Mouse (Mus musculus): ENCODE data around the gene Olfr547. TPM values are rescaled to one million over a fixed set of nuclear protein-coding genes. Genes with fewer than 3 reads are reported as not detected.
A peak's percentile ranks its signal among the peaks of the same experiment; 100 is the strongest.
"Not testable (repeated sequence)": the region's sequence is repeated elsewhere in the genome, so short reads cannot be mapped to it uniquely, and the experiment has no call there.

The Olfr547 gene
- not detected in 2 replicates for polyA plus RNA-seq (2015; fragmentation: Nextera tagmentation; extraction: Ambion mirVana)

DNA sequence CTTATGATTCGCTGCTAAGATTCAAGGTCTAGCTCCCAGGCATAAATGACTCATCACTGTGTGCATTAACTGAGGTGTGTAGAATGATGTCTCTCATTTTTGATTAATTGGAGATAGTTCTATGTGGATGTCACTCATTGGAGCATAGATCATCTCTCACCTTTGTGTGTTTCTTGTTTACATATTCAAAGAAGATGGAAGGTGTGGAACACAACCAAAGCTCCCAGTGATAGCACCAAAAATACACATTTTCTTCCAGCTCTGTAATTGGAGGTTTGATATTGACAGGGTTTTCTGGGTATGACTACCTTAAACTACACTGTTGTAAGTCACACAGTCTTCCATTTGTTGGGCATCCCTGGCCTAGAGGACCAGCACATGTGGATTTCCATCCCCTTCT, at the start of gene Olfr547:
Gene Olfr547 (plus strand): TSS at position 301 of the 400 bp plus-strand sequence.
- H3K27me3 ChIP-seq, result no peaks in the 10 kb centered on the region
- WGBS, result 85% methylated on average over 1 of the region's 1 CpGs
- no peak within 1 kb of the TSS for H3K4me2 ChIP-seq
- H3K36me3 ChIP-seq, result no peaks in the 10 kb centered on the region
- no peaks in the 10 kb centered on the region for H3K9me3 ChIP-seq
- ATAC-seq (ENCODE audit: borderline replicate concordance, extremely low read depth, low FRiP score, low TSS enrichment), result no peak
- H3K4me3 ChIP-seq, result no peak within 1 kb of the TSS
- H3K4me1 ChIP-seq, result no peaks in the 10 kb centered on the region
- no peak within 1 kb of the TSS for H3K9ac ChIP-seq
- H3K27ac ChIP-seq, result no peak within 1 kb of the TSS

DNA sequence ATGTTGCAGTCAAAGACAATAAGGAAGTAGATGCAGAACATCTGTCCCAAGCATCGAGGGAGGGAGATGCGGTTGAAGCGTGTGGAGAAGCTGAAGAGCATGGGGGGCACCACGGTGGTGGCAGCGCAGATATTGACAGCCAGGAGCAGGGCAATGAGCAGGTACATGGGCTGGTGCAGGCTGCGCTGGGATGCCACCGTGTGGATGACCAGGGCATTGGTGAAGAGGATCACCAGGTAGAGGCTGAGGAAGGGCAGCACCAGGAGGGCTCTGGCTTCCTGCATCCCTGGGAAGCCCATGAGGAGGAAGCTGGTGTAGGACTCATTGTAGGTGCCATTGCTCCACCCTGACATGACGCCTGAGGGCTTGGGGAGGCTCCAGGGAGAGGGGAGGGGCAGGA, 49.8 kb upstream of the Olfr547 start:
- not testable (repeated sequence) for H3K4me3 ChIP-seq; H3K4me2 ChIP-seq; H3K9ac ChIP-seq; H3K36me3 ChIP-seq; H3K27ac ChIP-seq; H3K9me3 ChIP-seq; H3K27me3 ChIP-seq; ATAC-seq (ENCODE audit: borderline replicate concordance, extremely low read depth, low FRiP score, low TSS enrichment)
- peaks cover 18% of the 10 kb centered on the region for H3K4me1 ChIP-seq
- 55% methylated on average over 8 of the region's 8 CpGs for WGBS

DNA sequence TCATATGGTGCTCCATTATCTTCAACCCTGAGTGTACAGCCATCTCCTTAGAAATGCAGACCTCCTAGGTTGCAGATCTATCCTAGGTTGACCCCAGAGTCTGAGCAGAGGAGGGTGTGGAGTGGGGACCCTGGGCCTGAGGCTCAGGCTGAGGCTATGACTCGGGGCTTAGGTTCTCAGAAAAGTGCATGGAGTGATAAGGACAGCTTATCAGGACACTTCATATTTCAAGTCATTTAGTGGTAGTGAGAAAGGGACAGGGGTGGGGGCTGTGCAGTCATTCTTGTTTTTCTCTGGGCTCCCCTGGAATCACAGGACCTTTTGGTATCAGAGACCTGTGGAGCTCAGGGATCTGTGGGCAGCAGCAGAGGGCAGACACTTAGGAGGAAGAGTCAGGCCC, 48.4 kb upstream of the Olfr547 start:
- ATAC-seq (ENCODE audit: borderline replicate concordance, extremely low read depth, low FRiP score, low TSS enrichment), result no peak
- H3K27me3 ChIP-seq, result no peaks in the 10 kb centered on the region
- WGBS, result 14% methylated on average over 1 of the region's 1 CpGs
- H3K4me2 ChIP-seq, result no peak overlapping the region
- H3K4me3 ChIP-seq, result no peak overlapping the region
- no peaks in the 10 kb centered on the region for H3K9me3 ChIP-seq
- no peaks in the 10 kb centered on the region for H3K36me3 ChIP-seq
- H3K27ac ChIP-seq, result no peak overlapping the region
- no peak overlapping the region for H3K9ac ChIP-seq
- H3K4me1 ChIP-seq, result peaks cover 5% of the 10 kb centered on the region; the same call in 1 of the 2 replicates

DNA sequence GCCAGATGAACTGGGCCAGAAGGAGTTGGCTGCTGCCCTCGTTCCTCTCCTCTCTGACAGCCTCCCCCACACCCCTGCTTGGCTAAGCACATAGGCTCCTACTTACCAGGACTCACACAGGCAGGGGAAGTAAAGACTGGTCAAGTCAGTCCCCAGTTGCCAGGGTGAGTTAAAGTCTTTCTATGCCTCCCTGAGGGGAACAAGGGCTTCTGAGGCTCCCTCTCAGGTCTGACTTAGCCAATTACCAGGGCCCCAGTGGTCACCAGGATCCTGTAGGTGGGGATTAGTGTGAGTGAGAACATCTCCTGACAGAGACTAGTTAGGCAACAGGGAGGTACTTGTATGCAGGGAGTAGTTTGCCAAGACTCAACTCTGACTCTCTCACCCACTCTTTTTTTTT, 46.4 kb upstream of the Olfr547 start, which contains the start of gene Olfr544:
Gene Olfr544 (minus strand): TSS at position 153 of the 400 bp plus-strand sequence.
- H3K27ac ChIP-seq, result no peak within 1 kb of the TSS
- no peaks in the 10 kb centered on the region for H3K27me3 ChIP-seq
- H3K9me3 ChIP-seq, result no peaks in the 10 kb centered on the region
- H3K4me1 ChIP-seq, result no peaks in the 10 kb centered on the region
- H3K4me2 ChIP-seq, result no peak within 1 kb of the TSS
- WGBS, result 37% methylated on average over 1 of the region's 1 CpGs
- no peaks in the 10 kb centered on the region for H3K36me3 ChIP-seq
- H3K9ac ChIP-seq, result no peak within 1 kb of the TSS
- H3K4me3 ChIP-seq, result no peak within 1 kb of the TSS
- no peak for ATAC-seq (ENCODE audit: borderline replicate concordance, extremely low read depth, low FRiP score, low TSS enrichment)

DNA sequence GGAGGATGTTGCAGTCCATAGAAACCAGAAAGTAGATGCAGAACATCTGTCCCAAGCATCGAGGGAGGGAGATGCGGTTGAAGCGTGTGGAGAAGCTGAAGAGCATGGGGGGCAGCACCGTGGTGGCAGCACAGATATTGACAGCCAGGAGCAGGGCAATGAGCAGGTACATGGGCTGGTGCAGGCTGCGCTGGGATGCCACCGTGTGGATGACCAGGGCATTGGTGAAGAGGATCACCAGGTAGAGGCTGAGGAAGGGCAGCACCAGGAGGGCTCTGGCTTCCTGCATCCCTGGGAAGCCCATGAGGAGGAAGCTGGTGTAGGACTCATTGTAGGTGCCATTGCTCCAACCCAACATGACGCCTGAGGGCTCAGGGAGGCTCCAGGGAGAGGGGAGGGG, 40.1 kb upstream of the Olfr547 start:
- H3K4me3 ChIP-seq; H3K9ac ChIP-seq; H3K4me2 ChIP-seq; H3K9me3 ChIP-seq; ATAC-seq (ENCODE audit: borderline replicate concordance, extremely low read depth, low FRiP score, low TSS enrichment); H3K27ac ChIP-seq; H3K27me3 ChIP-seq; H3K36me3 ChIP-seq; H3K4me1 ChIP-seq: not testable (repeated sequence)
- WGBS, result 42% methylated on average over 7 of the region's 7 CpGs

DNA sequence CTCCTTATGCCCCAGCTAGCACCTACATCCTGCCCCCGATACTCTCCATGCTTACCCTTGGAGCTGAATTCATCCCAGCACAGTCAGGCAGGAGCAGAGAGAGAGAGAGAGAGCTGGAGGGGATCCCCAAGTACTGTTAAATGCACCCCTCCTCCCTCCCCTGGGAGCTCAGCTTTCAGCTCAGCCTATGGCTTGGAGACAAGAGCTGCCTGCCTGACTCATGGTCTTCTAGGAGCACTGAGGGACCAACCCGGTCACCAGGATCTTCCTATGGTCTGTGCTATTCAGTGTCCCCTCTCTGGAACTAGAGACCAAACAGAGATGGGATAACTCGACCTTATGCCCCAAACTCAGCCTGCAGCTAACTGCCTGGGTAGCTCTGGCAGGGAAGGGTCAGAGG, 35.1 kb upstream of the Olfr547 start, which contains the start of gene Olfr545:
Gene Olfr545 (minus strand): TSS at position 101 of the 400 bp plus-strand sequence.
- no peaks in the 10 kb centered on the region for H3K9me3 ChIP-seq
- no peaks in the 10 kb centered on the region for H3K4me1 ChIP-seq
- H3K27ac ChIP-seq, result no peak within 1 kb of the TSS
- WGBS, result 65% methylated on average over 3 of the region's 3 CpGs
- no peak within 1 kb of the TSS for H3K4me2 ChIP-seq
- no peaks in the 10 kb centered on the region for H3K27me3 ChIP-seq
- no peak for ATAC-seq (ENCODE audit: borderline replicate concordance, extremely low read depth, low FRiP score, low TSS enrichment)
- no peak within 1 kb of the TSS for H3K4me3 ChIP-seq
- no peaks in the 10 kb centered on the region for H3K36me3 ChIP-seq
- H3K9ac ChIP-seq, result no peak within 1 kb of the TSS

DNA sequence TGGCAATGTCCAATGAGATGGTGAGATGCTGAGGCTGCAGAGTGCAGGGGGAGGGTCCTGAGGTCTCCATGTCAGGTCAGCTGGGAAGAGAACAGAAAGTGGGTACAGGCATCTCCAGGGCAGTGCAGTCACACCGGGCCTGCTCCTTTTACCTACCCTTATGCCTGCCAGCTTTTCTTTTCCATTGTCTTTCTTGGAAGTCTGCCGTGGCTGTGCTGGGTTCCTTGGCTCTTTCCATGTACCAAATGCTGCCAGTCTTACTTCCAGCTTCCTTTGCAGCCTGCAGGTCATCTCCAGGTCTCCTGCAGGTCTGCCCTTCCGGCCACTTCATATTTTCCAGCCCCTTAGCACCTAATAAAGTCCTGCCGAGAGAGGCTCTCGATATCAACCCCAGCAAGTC, 32.6 kb upstream of the Olfr547 start:
- 54% methylated on average over 5 of the region's 5 CpGs for WGBS
- Histone ChIP-seq H3K27me3 (no peaks in the 10 kb centered on the region), H3K36me3 (no peaks in the 10 kb centered on the region), H3K4me3 (no peak overlapping the region), H3K4me2 (no peak overlapping the region), H3K9me3 (no peaks in the 10 kb centered on the region), H3K4me1 (no peaks in the 10 kb centered on the region), H3K27ac (no peak overlapping the region), H3K9ac (no peak overlapping the region)
- ATAC-seq (ENCODE audit: borderline replicate concordance, extremely low read depth, low FRiP score, low TSS enrichment), result no peak

DNA sequence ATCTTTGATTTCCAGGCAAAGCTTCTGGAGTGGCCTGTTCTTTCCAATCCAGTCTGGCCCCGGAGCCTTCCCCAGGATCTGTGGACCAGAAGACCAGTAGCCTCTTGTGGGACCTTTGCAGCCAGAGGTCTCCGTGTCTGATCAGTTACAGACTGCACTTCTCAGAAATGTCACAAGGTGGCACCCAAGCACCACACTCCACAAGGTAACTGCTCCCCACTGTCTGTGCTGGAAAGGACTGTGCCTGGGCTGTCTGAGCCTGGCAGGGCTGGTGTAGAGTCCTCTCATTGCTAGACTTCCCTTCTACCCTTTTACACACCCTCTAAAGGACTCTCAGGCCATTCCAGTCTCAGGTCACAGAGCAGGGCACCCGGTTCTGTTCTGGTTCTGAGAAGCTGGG, 27.7 kb upstream of the Olfr547 start:
- H3K4me3 ChIP-seq, result no peak overlapping the region
- H3K36me3 ChIP-seq, result no peaks in the 10 kb centered on the region
- WGBS, result 47% methylated on average over 3 of the region's 3 CpGs
- no peaks in the 10 kb centered on the region for H3K4me1 ChIP-seq
- H3K4me2 ChIP-seq, result no peak overlapping the region
- peaks cover 3% of the 10 kb centered on the region; the same call in 1 of the 2 replicates for H3K27me3 ChIP-seq
- no peak overlapping the region for H3K27ac ChIP-seq
- H3K9ac ChIP-seq, result no peak overlapping the region
- ATAC-seq (ENCODE audit: borderline replicate concordance, extremely low read depth, low FRiP score, low TSS enrichment), result peak; percentile 55; the same call in 1 of the 2 replicates
- H3K9me3 ChIP-seq, result no peaks in the 10 kb centered on the region

DNA sequence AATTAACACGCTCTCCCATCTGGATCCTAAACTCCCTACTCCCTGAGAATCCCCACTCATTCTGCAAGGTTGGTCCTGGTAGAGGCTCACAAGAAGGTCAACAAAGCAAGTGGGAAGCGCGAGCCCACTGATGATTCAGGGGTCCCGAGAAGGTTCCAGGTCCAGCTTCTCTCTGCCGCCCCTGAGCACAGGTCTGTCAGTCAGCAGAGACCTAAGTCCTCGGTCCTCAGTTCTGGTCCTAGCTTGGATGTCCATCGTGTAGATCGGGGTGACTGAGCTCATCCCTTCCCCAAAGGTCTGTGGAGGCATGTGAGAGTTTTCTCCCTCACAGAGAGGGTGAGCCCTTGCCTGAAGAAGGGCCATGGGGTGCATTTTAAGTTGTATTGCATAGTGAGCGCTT, 26.5 kb upstream of the Olfr547 start:
- H3K9me3 ChIP-seq, result no peaks in the 10 kb centered on the region
- 86% methylated on average over 9 of the region's 9 CpGs for WGBS
- no peak for ATAC-seq (ENCODE audit: borderline replicate concordance, extremely low read depth, low FRiP score, low TSS enrichment)
- no peak overlapping the region for H3K27ac ChIP-seq
- H3K4me3 ChIP-seq, result no peak overlapping the region
- H3K36me3 ChIP-seq, result no peaks in the 10 kb centered on the region
- no peak overlapping the region for H3K9ac ChIP-seq
- peaks cover 10% of the 10 kb centered on the region; the same call in 1 of the 2 replicates for H3K27me3 ChIP-seq
- H3K4me2 ChIP-seq, result no peak overlapping the region
- 0 out of 2 replicates have a peak, but pooled peaks cover 3% of the 10 kb centered on the region for H3K4me1 ChIP-seq

DNA sequence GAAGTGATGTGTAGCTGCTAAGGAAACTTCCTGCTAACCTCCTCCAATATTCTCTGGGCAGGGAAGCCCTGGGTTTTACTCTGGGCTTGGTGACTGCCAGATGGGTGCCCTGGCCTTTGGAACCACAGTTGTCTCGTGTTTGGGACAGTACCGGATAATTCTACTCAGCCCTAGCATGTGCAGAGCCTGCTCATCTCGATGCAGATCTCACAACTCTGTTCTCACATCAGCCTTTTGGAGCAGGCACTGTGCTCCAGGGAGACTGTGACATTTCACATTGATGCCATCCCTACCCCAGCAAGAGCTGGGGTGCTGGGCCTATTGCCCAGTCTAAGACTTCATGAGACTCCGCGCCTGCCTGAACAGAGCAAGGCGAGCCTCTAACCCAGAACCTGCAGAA, 25.9 kb upstream of the Olfr547 start:
- no peak for ATAC-seq (ENCODE audit: borderline replicate concordance, extremely low read depth, low FRiP score, low TSS enrichment)
- H3K9ac ChIP-seq, result no peak overlapping the region
- H3K27ac ChIP-seq, result no peak overlapping the region
- 0 out of 2 replicates have a peak, but pooled peaks cover 3% of the 10 kb centered on the region for H3K4me1 ChIP-seq
- H3K27me3 ChIP-seq, result peaks cover 11% of the 10 kb centered on the region; the same call in 1 of the 2 replicates
- WGBS, result 85% methylated on average over 6 of the region's 6 CpGs
- no peak overlapping the region for H3K4me2 ChIP-seq
- no peak overlapping the region for H3K4me3 ChIP-seq
- H3K36me3 ChIP-seq, result no peaks in the 10 kb centered on the region
- H3K9me3 ChIP-seq, result no peaks in the 10 kb centered on the region

DNA sequence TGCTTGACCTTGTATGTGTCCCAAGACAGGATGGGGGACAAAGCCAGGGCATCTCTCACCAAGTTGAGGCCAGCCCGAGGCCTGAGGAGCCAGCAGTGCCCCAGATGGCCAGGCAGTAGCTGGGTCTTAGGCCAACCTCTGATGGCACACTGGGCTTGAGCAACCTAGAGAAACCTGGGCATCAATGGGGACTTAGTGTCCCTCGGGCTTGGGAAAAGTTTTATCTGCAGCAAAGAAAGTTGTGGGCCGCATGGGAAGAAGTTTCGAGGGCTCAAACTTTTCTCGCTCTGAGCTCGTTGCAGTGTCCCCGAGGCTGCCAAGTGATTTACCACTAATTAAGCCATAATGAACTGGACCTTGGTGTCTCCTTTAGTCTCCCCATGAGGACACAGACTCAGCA, 24.8 kb upstream of the Olfr547 start:
- H3K27ac ChIP-seq, result no peak overlapping the region
- no peak overlapping the region for H3K9ac ChIP-seq
- H3K4me3 ChIP-seq, result no peak overlapping the region
- no peak overlapping the region for H3K4me2 ChIP-seq
- H3K27me3 ChIP-seq, result peaks cover 19% of the 10 kb centered on the region; the same call in 1 of the 2 replicates
- 0 out of 2 replicates have a peak, but pooled peaks cover 3% of the 10 kb centered on the region for H3K4me1 ChIP-seq
- ATAC-seq (ENCODE audit: borderline replicate concordance, extremely low read depth, low FRiP score, low TSS enrichment), result no peak
- H3K36me3 ChIP-seq, result no peaks in the 10 kb centered on the region
- H3K9me3 ChIP-seq, result no peaks in the 10 kb centered on the region
- 81% methylated on average over 7 of the region's 7 CpGs for WGBS

DNA sequence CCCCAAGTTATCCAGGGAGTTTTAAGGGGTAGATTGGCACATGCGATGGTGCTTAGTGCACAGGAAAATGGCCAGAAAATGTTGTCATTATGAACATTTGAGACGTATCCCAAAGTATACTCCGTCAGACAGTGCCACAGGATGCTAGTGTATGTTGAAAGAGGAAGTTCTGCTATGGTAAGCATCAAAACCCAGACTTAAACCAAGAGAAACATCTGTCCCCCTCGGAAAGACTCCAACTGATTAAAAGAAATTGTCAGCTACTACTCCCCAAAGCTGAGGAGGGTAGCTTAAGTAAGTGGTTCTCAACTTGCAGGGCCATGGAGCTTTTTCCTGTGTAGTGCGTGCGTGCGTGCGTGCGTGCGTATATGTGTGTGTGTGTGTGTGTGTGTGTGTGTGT, 22.6 kb upstream of the Olfr547 start:
- 0 out of 2 replicates have a peak, but pooled peaks cover 7% of the 10 kb centered on the region for H3K4me1 ChIP-seq
- H3K4me2 ChIP-seq, result no peak overlapping the region
- WGBS, result 87% methylated on average over 10 of the region's 10 CpGs
- H3K27ac ChIP-seq, result no peak overlapping the region
- no peak overlapping the region for H3K9ac ChIP-seq
- no peaks in the 10 kb centered on the region for H3K9me3 ChIP-seq
- no peaks in the 10 kb centered on the region for H3K36me3 ChIP-seq
- no peak overlapping the region for H3K4me3 ChIP-seq
- ATAC-seq (ENCODE audit: borderline replicate concordance, extremely low read depth, low FRiP score, low TSS enrichment), result no peak
- H3K27me3 ChIP-seq, result peaks cover 19% of the 10 kb centered on the region; the same call in 1 of the 2 replicates

Data from lung, embryonic 15.5 days (tissue).